In genomic region chr9:77276451-77277154, GRCm38 (mm10) we compare ENCODE assay signal across 8 mouse cellular contexts.
A peak's percentile ranks its signal among the peaks of the same experiment; 100 is the strongest.
DNase-seq lines count a peak whose midpoint lies in the region; ATAC-seq and TF ChIP-seq lines count a peak whose summit lies in the region.

No protein-coding gene starts in this region.

- H3K9ac ChIP-seq in heart, adult 2 months (ENCODE audit: low read depth, low read length) = no peak overlapping the region

- H3K4me3 ChIP-seq in heart, adult 2 months = no peak overlapping the region

- H3K27ac ChIP-seq in heart, adult 2 months = peak overlapping the region; percentile 53

- TF ChIP-seq POLR2A in heart, adult 2 months (IDR thresholded peaks at IDR 0.05; ENCODE audit: insufficient read depth, low read depth, low read length) = no peak

- intact Hi-C loops in heart, adult 2 months (cut with DNase I) = no loop called here
- intact Hi-C loops in left cerebral cortex, postnatal 4 days (cut with DNase I) = no loop called here

- no peaks in the 10 kb centered on the region for H3K79me2 ChIP-seq in heart, adult 2 months (replicated peaks; ENCODE audit: control insufficient read depth, insufficient read depth, low read length)

- peaks cover 4% of the 10 kb centered on the region for H3K4me1 ChIP-seq in heart, adult 2 months (ENCODE audit: control insufficient read depth, insufficient read depth, low read length)

- H3K36me3 ChIP-seq in heart, adult 2 months (ENCODE audit: control insufficient read depth, insufficient read depth, low read length) = peaks cover 3% of the 10 kb centered on the region; the same call in 1 of the 2 replicates

- WGBS in heart, adult 2 months = 32% methylated on average over 5 of the region's 5 CpGs

- no peak for TF ChIP-seq EP300 in heart, adult 2 months (IDR thresholded peaks at IDR 0.05; ENCODE audit: insufficient read depth, low read depth, low read length)

- no peak for ATAC-seq in inflammation-experienced regulatory T-cells, adult 6 months
- ATAC-seq in megakaryocyte-erythroid progenitor cell, adult 5-6 weeks (replicated peaks; ENCODE audit: low FRiP score, low TSS enrichment, poor library complexity, severe bottlenecking) = no peak

- TF ChIP-seq CTCF in heart, adult 2 months (IDR thresholded peaks at IDR 0.05) = no peak

- DNase-seq in heart, adult 2 months = peak in 1 of 2 experiments; percentile 18
- no peak for DNase-seq in heart, adult 9 months (ENCODE audit: low spot score in 2 of 2)
- peak; percentile 29 to 46 for DNase-seq in right cerebral cortex, postnatal 10 days (ENCODE audit: low spot score in 2 of 2)
- no peak for DNase-seq in right cerebral cortex, adult 2 months (ENCODE audit: low spot score in 2 of 2)
- DNase-seq in lung, postnatal 25 days (ENCODE audit: low spot score) = peak; percentile 0
- DNase-seq in left cerebral cortex, postnatal 4 days = no peak

- no peaks in the 10 kb centered on the region for H3K27me3 ChIP-seq in heart, adult 2 months (ENCODE audit: control insufficient read depth, insufficient read depth, low read length)

Comparison
In these comparisons a context has a peak if more than half of its experiments do, and no peak if none do; other contexts are left out.
1. DNase-seq: peak in right cerebral cortex, postnatal 10 days (2 of 2) and lung, postnatal 25 days (single experiment); none in heart, adult 9 months (0 of 2), right cerebral cortex, adult 2 months (0 of 2) and left cerebral cortex, postnatal 4 days (single experiment).